Mouse (Mus musculus) right cerebral cortex, adult 2 months (tissue): ENCODE data around the gene Slain2.

Source experiments
- DNase-seq, 2 experiments: peaks; one replicate each; pipeline ENCODE4 v3.0.0; 2021 to 2022; ENCODE audit warnings: low spot score in 2 of 2

Gene Slain2

DNA sequence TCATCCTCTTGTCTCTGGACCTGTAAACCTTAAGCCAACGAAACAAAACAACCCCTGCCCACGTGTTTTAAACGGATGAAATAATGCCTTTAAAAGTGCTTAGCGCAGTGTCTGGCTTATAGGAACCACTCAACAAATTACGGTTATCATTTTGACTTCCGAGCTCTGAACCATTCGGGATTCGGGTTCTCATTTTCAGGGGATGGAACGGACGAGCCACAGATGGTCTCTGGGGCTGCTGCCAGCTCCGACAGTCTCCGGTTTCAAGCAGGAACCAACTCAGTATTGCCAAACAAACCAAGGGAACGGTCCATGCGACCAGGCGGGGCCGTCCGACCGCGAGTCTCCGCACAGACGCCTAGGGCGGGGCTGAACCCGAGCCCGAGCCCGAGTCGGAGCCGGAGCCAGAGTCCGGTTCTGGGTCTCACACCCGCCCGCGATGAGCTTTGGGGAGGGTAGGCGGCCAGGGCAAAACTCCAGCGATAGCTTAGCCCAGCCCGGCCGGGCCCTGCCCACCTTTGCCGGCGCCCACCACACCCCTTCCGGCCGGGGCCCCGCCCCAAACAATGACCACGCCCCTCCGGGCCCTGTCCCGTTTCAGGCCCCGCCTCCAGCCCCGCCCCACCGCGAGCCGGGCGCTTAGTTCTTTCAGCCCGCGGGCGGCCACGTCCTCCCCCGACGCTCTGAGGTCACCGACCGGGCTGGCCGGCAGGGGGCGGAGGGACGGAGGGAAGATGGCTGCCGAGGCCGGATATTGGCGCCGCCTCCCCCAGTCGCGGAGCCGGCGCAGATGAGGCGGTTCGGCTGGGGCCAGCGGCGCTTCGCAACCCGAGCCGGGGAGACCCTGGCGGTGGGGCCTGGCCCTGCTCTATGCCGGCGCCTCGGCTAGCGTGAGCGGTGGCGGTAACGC lies at the start of gene Slain2:
Gene Slain2, plus strand, starts transcription at position 657 of the 910 bp plus-strand sequence.
- DNase-seq = peak; percentile 90 to 92

DNA sequence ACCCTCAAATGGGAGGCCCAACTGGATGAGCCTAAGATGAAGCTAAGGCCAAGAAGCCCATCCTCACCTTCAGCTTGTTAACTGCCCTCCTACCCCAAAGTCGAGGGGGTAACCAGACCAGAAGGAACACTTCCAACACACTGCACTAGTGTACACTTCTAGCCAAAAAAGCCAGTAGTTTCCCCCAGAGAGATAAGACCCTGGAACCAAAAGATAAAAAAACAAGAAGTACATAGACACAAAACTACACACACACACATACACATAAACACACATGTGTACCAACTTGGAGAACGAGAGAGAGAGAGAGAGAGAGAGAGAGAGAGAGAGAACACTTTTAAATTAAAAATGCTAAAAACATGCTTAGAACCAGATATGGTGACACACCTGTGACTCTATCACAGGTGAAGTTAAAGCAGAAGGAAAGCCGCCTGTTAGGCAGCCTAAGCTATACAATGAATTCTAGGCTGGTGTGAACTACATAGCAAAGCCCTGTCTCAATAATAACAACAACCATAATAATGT lies 49.4 kb upstream of the Slain2 start:
- no peak for DNase-seq

DNA sequence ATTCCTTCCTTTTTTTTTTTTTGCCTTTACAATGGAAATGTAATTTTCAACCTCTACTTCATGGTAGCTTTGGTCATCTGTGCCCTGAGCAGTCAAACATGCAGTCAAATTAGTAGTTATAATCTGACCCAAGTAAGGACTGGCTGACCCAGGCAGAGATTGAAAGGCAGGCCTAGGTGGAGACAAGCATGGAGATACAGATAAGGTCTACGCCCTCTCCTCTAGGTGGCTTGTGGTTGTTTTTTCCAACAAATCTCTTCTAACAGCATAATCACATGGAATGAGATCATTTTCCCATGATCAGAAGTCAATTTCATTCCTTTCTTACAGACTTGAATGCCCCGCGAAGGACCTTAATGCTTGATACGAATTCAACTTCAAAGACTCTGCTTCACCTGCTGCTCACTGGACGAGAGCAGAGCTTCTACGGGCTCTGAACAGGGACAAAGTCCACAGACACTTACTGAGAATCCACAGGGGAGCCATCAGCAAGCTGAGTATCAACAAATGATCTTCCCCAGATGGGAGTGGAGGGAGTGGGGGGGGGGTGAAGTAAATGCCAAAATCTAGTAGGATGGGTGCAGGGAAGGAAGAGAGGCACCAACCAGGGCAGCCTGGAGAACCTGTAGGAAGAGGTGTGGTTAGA lies 47.7 kb upstream of the Slain2 start:
- no peak for DNase-seq

GRCm38 (mm10) chr5:72867036-72867672 lies 47.0 kb upstream of the Slain2 start:
- DNase-seq = no peak

DNA sequence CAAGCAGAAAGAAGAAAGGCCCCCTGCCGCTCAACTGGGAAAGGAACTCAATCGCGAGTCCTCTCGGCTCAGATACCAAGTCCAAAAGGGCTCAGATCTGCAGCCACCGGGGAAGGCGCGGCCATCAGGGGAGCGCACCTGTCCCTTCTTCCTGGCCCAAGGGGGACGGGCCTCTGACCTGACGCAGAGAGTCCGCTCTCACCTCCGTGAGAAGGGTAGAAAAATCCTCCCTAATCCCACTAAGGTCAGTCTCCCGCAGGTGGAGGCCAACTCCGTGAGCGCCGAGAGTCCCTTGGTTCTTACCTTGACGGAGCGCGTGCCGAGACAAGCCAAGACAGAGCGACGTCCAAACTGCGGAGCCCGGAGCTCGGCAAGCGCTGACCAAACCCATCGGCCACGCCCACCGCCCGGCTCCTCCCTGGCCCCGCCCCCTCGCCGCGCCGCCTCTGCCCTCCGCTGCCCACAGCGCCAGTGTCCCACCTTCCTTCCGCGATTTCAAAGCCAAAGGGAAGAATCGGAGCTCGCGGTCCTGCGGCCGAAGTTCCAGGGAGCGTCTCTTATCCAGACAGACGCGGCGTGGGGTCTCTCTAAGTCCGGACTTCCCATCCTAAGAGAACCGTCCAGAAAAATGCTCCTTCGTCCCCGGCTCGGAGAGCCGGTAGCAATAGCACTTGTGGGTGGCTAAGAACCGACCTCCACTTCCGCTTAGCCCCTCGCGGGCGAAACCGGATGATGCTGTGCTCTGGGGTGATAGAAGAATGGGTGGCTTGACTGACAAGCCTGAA lies 45.8 kb upstream of the Slain2 start, which contains the start of gene Tec:
Gene Tec, minus strand, starts transcription at position 393 of the 785 bp plus-strand sequence.
- peak; percentile 73 to 80 for DNase-seq

DNA sequence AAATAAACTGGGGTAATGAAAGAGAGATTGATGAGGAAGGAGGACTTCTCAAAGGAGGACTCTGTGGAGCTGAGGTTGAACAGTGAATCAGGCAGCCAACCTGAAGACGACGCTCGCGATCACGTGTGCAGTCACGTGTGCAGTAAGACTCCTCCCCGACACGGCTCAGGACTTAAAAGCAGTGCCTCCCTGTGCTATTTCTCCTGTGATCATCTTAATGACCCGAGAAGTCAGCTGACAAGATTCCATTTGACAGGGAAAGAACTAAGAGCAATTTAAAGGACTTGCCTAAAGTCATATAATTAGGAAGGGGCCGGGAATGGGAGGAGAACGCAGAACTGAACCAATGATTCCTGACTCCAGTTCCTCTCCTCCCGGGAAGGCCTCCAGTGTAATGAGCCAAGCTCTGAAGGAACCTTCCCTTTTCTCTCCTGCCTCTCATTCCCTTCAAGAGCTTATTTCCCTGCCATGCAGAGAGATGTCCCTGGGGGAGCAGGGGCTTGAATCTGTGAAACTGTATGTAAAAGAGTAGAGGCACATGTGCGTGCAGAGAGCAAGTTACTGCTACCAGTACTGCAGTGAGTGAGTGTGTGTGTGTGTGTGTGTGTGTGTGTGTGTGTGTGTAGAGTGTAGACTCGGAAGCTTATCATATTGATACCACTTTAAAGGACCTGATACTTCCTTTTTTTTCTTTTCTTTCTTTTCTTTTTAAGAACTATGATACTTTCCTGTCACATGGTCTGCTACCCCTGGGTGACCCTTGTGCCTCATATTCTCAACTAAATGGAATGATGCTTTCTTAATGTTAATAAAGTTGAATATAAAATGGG lies 44.1 kb upstream of the Slain2 start:
- DNase-seq = no peak

- DNase-seq = no peak
Observed at GRCm38 (mm10) chr5:72871114-72871513, 43.0 kb upstream of the Slain2 start.

DNA sequence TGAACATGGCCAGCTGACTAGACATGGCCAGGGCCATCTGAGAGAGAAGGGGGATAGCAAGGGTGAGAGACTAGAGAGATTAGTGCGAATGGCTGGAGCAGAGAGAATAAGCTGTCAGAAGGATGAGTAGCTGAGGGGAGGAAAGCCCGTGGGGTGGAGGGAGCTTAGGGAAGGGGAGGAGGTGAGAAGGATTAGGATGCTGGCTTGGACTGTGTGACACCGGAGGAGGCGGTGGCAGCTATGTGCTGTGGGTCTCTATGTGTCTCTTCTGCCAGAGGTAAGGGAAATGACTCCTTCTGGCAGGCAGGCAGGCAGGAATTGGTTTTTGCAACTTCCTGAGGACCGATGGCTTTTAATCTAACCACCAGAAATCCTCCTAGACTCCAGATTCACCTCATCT lies 34.4 kb upstream of the Slain2 start:
- no peak for DNase-seq

DNA sequence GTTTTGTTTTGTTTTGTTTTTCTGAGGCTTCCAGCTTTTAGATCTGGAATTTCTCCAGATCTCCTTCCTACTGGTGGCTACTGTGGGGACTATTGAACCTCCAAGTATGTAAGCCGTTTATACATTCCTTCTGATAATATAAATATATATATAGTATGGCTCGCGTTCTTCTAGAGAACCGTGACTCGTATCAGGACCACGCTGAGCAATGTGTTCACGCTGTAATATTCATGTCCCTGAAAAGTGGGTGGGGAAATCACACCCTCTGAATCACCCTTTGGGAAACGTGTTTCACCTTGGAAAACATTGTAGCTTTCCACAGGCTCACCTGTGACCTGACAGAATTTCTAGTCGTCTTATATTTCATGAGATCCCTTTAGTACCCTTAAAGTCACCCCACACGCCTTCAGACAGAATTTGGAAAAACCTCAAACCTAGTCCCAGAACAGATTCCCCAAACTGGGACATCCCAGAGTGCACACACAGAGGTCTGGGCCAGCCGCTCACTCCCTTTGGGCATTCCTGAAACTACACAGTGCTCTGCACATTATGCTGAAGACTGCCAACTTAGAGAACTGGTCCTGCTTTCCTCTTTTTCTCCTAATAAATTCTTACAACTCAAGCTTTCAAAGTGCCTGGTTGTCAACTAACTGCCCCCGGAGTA lies 32.2 kb upstream of the Slain2 start:
- no peak for DNase-seq

- DNase-seq = no peak
Observed at GRCm38 (mm10) chr5:72882412-72882765, 31.7 kb upstream of the Slain2 start.

GRCm38 (mm10) chr5:72883706-72884105 lies 30.4 kb upstream of the Slain2 start:
- DNase-seq = no peak

GRCm38 (mm10) chr5:72886458-72887222 lies 27.5 kb upstream of the Slain2 start:
- DNase-seq = no peak

GRCm38 (mm10) chr5:72888260-72888659 lies 25.8 kb upstream of the Slain2 start:
- no peak for DNase-seq

DNA sequence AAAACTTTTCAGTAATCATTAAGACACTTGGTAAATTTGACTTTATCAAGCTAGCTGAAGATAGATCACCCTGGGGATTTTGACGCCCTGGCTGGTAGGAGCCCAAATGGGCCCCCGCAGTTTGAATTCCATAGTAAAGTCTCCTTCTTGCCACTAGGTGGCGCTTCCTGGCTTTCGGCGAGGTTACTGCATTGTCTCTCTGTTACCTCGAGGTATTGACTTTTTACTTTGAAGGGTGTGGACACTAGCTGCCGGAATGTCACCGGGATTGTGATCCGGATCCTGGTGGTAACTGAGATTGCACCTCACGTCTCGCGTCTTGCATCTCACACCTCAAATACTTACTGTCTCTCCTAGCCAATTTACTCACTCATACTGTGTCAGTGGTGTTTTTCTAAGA lies 22.6 kb upstream of the Slain2 start:
- peak in 1 of 2 experiments; percentile 53 for DNase-seq

- no peak for DNase-seq
Observed at GRCm38 (mm10) chr5:72893987-72894386, 20.1 kb upstream of the Slain2 start.

DNA sequence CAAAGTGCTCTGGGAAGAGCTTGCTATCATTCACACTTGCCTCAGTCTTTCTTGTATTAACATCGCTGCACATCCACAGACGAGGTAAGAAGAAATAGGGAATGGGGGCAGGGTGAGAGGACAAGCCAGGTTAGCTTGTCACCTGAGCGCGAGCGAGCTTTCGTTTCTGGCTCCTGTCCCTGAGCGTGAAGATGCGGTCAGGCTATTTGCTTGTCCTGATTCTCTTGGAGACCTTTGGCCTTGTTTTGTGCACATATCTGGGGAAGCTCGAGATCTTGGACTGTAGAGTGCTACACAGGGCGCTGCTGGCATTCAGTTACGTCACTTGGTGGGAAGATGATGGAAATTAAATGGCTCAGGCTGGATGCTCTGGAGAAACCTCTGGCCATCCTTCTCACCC lies 18.8 kb upstream of the Slain2 start:
- DNase-seq = no peak

DNA sequence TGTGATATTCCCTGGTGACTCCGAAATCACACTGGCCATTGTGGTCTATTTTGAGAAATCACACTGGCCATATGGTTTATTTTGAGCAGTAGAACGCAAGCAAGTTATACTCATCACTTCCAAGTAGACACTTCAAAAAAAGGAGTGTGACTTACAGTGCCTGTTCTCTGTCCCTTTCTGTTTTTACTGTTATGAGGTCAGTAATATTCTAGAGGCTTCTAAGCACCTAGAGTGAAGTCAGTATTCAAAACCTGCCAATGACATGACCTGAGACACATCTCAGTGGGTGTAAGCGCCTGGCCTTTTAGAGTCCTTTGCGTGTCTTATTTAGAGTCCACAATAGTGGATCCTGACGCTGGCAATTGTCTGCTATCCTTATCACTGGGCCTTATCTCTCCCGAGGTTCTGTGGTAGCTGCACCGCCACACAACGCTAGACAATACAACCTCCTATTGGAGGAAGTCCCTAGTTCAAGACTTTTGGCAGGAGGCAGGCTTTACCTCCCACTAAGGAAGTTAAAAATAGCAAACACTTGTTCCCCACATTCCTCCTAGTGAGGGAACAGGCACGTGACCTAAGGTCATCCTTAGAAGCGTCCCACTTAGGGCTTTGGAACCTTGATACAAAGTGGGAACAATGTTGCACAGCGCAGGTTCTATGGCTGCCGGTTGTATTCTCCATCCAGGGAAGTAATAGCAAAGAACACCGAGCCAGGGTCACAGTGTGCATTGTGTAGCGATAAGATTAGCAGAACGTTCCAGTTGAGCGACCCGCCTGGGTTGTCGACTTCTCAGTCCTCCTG lies 17.4 kb upstream of the Slain2 start:
- no peak for DNase-seq

GRCm38 (mm10) chr5:72897998-72898397 lies 16.1 kb upstream of the Slain2 start:
- DNase-seq = no peak
